Mouse (Mus musculus): Measurements from ENCODE around the gene Rbm43.

The Rbm43 gene

GRCm38 (mm10) chr2:51912740-51913139, 22.2 kb downstream of the Rbm43 start:
- no peak for DNase-seq

GRCm38 (mm10) chr2:51911864-51912263, 23.1 kb downstream of the Rbm43 start:
- no peak for DNase-seq

GRCm38 (mm10) chr2:51907538-51908110, 27.3 kb downstream of the Rbm43 start:
- DNase-seq: no peak

- DNase-seq: no peak
Observed at GRCm38 (mm10) chr2:51905637-51906036, 29.3 kb downstream of the Rbm43 start.

GRCm38 (mm10) chr2:51892411-51892901, 42.5 kb downstream of the Rbm43 start:
- DNase-seq: no peak

GRCm38 (mm10) chr2:51890961-51891360, 44.0 kb downstream of the Rbm43 start:
- DNase-seq: no peak

- peak; percentile 16 for DNase-seq
Observed at GRCm38 (mm10) chr2:51890139-51890538, 44.8 kb downstream of the Rbm43 start.

GRCm38 (mm10) chr2:51880143-51880542, 54.8 kb downstream of the Rbm43 start:
- DNase-seq: no peak
